Mouse (Mus musculus) neural tube, embryonic 11.5 days (tissue): ENCODE data around the gene Plekha1. TPM values are rescaled to one million over a fixed set of nuclear protein-coding genes. Genes with fewer than 3 reads are reported as not detected.

ENCODE experiments used
- ATAC-seq: fragments of 200-750 bp; cut with Nextera tagmentation; 2 replicates; pipeline ENCODE4 v1.8.0; 2017; ENCODE audit warnings: moderate number of reproducible peaks, mild to moderate bottlenecking, moderate TSS enrichment, moderate library complexity; ENCODE audit not compliant: insufficient read depth, low FRiP score, low TSS enrichment
- DNase-seq: peaks from one replicate; pipeline ENCODE4 v3.0.0-alpha.2; 2015; ENCODE audit warnings: low spot score
- H3K27ac ChIP-seq: fragments of 300-500 bp; sonication (generic); 2 replicates; pipeline ENCODE4 v1.5.1; 2014; ENCODE audit warnings: low read depth, mild to moderate bottlenecking, low read length
- H3K27me3 ChIP-seq: fragments of 300-500 bp; sonication (generic); 2 replicates; pipeline ENCODE4 v1.6.1; 2014; ENCODE audit warnings: mild to moderate bottlenecking, low read length, mixed read lengths; ENCODE audit not compliant: control insufficient read depth, insufficient read depth
- H3K36me3 ChIP-seq: fragments of 300-500 bp; sonication (generic); 2 replicates; pipeline ENCODE4 v1.6.1; 2014; ENCODE audit warnings: mild to moderate bottlenecking, low read length, moderate library complexity, mixed read lengths; ENCODE audit not compliant: control insufficient read depth, insufficient read depth
- H3K4me1 ChIP-seq: fragments of 300-500 bp; sonication (generic); 2 replicates; pipeline ENCODE4 v1.6.1; 2014; ENCODE audit warnings: low read length, mixed read lengths; ENCODE audit not compliant: control insufficient read depth, insufficient read depth
- H3K4me2 ChIP-seq: fragments of 300-500 bp; sonication (generic); 2 replicates; pipeline ENCODE4 v1.6.1; 2014; ENCODE audit warnings: low read depth, mild to moderate bottlenecking, moderate library complexity
- H3K4me3 ChIP-seq: fragments of 300-500 bp; sonication (generic); 2 replicates; pipeline ENCODE4 v1.5.1; 2014; ENCODE audit warnings: low read depth, low read length
- H3K9ac ChIP-seq: fragments of 300-500 bp; sonication (generic); 2 replicates; pipeline ENCODE4 v1.6.1; 2014; ENCODE audit warnings: mild to moderate bottlenecking, low read length
- H3K9me3 ChIP-seq: fragments of 300-500 bp; sonication (generic); 2 replicates; pipeline ENCODE4 v1.6.1; 2016; ENCODE audit warnings: low read length; ENCODE audit not compliant: control insufficient read depth
- WGBS: fragments of 180-500 bp; shearing (Covaris S2); extraction: QIAGEN DNeasy Blood & Tissue Kit; methylation state at CpG from one replicate; pipeline ENCODE4 v1.1.7; 2014; 5-methylcytosine and 5-hydroxymethylcytosine counted together
- polyA plus RNA-seq: library from polyadenylated mRNA; unstranded; fragments of >200 nt; fragmentation: Nextera tagmentation; extraction: Ambion mirVana; gene quantifications from 2 replicates; pipeline ENCODE4 v1.2.1, GENCODE M21; 2014

Gene Plekha1
- polyA plus RNA-seq, 1 experiment from 2014 or later = 44.2 TPM

DNA sequence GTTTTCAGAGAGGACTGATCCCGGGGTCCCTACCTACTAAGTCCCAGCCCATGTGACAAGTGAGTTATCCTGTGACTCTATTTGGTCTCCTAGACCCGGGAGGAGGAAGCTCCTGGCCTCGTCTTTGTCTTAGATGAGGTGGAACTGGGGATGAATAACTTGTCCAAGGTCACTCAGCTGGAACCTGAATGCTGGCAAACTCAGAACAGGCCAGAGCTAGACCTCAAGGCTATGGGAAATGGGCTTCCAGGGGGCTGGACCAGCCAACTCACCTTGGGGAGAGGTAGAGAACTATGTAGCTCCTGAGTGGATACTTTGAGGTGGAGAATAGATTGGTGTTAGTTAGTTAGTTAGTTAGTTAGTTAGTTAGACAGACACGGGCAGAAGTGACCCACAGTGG is 72.4 kb downstream of the Plekha1 start:
- no peak overlapping the region for H3K9ac ChIP-seq
- H3K4me1 ChIP-seq = peaks cover 12% of the 10 kb centered on the region; the same call in 1 of the 2 replicates
- H3K27ac ChIP-seq = no peak overlapping the region
- no peaks in the 10 kb centered on the region for H3K36me3 ChIP-seq
- H3K27me3 ChIP-seq = peaks cover 49% of the 10 kb centered on the region
- ATAC-seq (no peak), DNase-seq (no peak)
- H3K4me3 ChIP-seq = no peak overlapping the region
- no peak overlapping the region for H3K4me2 ChIP-seq
- WGBS = 66% methylated on average over 4 of the region's 4 CpGs
- no peaks in the 10 kb centered on the region for H3K9me3 ChIP-seq

GRCm38 (mm10) chr7:130938896-130939295 is 73.3 kb downstream of the Plekha1 start:
- 88% methylated on average over 8 of the region's 8 CpGs for WGBS
- Histone ChIP-seq H3K4me2 (no peak overlapping the region), H3K27me3 (peaks cover 49% of the 10 kb centered on the region), H3K4me1 (peaks cover 12% of the 10 kb centered on the region; the same call in 1 of the 2 replicates), H3K36me3 (no peaks in the 10 kb centered on the region), H3K4me3 (no peak overlapping the region), H3K27ac (no peak overlapping the region), H3K9ac (no peak overlapping the region), H3K9me3 (no peaks in the 10 kb centered on the region)
- no peak for DNase-seq
- ATAC-seq = no peak

DNA sequence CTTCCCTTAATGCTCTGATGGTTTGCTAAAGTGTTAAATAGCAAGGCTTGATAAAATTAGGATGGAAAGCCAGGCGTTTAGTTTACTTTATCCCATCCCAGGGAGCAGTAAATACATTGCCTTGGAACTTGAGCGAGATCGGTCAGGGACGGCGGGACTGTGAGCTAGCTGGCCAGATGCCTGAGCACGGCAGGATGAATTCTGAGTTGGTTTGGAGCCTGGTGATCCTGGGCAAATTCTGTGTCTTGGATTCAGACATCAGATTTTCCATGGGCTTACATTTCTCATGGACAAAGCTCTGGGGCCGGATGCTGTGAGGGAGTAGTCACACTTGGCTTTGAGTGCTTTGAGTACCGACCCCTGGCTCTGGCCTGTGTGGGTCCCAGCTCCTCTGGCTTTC is 75.2 kb downstream of the Plekha1 start:
- Histone ChIP-seq H3K27me3 (peaks cover 34% of the 10 kb centered on the region), H3K4me1 (peaks cover 6% of the 10 kb centered on the region; the same call in 1 of the 2 replicates), H3K9me3 (no peaks in the 10 kb centered on the region), H3K4me2 (no peak overlapping the region), H3K36me3 (no peaks in the 10 kb centered on the region), H3K27ac (no peak overlapping the region), H3K4me3 (no peak overlapping the region), H3K9ac (no peak overlapping the region)
- WGBS = 86% methylated on average over 8 of the region's 8 CpGs
- DNase-seq (no peak), ATAC-seq (no peak)

DNA sequence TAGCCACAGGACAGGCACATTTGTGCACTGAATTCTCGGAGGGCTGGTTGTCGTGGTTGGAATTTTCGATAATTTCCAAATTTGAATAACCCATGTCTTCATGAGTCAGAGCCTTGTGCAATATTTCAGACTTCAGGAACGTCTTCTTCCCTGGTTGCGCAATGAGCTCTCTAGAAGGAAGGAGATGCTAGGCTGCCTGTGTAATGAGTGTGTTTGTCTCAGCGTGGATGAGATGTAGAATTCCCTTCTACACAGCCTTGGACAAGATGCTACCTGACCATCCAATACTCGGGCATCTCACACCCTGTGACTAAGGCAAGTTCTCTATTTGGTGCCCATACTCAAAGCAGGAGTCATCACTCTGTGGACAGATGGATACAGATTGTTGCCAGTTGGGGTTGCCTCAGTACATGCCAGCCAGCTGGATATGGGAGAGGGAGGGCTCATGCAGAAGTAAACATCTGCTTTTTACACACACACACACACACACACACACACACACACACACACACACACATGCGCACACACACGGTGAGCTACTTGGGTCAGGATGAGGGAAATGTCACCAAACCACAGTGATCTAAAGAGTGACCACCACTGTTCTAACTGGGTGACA is 77.8 kb downstream of the Plekha1 start:
- H3K9ac ChIP-seq = no peak overlapping the region
- no peak overlapping the region for H3K4me3 ChIP-seq
- no peaks in the 10 kb centered on the region for H3K36me3 ChIP-seq
- WGBS = 84% methylated on average over 9 of the region's 9 CpGs
- no peak overlapping the region for H3K4me2 ChIP-seq
- H3K4me1 ChIP-seq = no peaks in the 10 kb centered on the region
- no peak for DNase-seq
- ATAC-seq = no peak
- no peaks in the 10 kb centered on the region for H3K9me3 ChIP-seq
- H3K27me3 ChIP-seq = peaks cover 8% of the 10 kb centered on the region
- no peak overlapping the region for H3K27ac ChIP-seq

DNA sequence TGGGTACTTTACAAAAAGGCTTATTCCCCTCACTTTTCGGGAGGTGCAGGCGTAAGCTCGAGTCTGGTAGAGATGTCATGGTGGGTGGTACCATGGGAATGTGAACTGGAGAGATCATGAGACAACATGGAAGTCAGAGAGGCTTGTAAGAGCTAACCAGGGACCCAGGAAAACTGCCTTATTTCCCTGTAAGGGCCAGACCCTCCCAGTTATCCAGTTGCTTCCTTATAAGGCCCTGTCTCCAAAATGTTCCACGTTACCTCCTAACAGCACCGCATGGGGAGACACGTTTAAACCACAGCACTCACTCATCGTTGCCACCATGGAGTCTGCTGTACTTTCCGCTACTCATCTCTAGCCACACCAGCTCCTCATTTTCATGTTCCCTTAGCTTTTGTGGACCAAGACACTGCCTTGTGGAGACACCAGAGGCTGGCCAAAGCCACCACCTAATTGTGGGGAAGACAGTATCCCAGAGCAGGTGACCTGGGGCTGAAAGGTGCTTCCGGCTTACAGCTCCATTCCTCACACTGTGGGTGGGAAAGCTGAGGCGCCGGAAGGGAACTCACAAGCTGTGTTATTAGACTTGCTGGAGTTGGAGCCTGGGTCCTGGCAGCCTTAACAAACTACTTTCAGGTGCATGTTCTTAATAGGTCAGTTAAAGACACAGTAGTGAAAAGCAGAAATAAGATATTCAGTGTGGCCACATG is 79.4 kb downstream of the Plekha1 start:
- Histone ChIP-seq H3K27me3 (no peaks in the 10 kb centered on the region), H3K4me3 (no peak overlapping the region), H3K36me3 (no peaks in the 10 kb centered on the region), H3K9me3 (no peaks in the 10 kb centered on the region), H3K4me2 (no peak overlapping the region), H3K9ac (no peak overlapping the region), H3K4me1 (no peaks in the 10 kb centered on the region), H3K27ac (no peak overlapping the region)
- no peak for DNase-seq
- ATAC-seq = no peak
- WGBS = 89% methylated on average over 11 of the region's 11 CpGs

DNA sequence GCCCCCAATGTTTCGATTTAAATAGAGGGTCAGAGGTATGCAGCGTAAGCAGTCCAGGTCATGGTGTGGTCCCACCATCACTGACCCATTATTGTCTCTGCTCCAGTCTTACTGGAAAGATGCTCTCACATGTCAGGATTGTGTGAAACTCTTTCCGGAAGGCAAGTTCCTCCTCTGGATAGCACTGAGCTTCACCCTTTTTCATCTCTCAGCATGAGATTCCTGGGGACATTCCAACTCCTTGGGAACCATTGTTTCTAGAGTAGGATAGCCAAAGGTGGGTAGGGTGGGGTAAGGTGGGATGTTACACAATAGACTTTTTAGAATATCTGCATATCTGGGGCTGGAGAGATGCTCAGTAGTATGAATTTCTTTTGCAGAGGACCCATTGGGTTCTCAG is 80.2 kb downstream of the Plekha1 start:
- no peak overlapping the region for H3K4me3 ChIP-seq
- 89% methylated on average over 3 of the region's 3 CpGs for WGBS
- no peaks in the 10 kb centered on the region for H3K4me1 ChIP-seq
- H3K4me2 ChIP-seq = no peak overlapping the region
- ATAC-seq (no peak), DNase-seq (no peak)
- H3K27ac ChIP-seq = no peak overlapping the region
- H3K9me3 ChIP-seq = no peaks in the 10 kb centered on the region
- no peak overlapping the region for H3K9ac ChIP-seq
- no peaks in the 10 kb centered on the region for H3K27me3 ChIP-seq
- H3K36me3 ChIP-seq = no peaks in the 10 kb centered on the region

DNA sequence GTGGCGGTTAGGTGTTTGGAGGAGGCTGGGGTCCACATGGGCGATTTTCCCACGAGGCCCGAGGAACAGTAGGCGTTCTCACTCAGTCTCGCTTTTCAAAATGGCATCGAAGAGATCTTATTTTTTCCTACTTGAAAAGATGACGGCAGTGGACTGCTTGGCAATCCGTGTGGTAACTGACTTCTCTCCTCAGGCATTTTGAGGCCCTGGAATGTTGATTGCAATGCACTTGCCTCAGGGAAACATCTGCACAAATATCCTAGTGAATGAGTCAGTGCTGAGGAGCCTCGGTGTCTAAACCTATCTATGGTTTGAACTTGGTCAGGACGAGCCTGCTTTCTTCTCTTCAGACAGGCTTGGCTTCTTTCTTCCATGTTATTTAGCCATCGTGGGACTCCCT is 80.7 kb downstream of the Plekha1 start:
- no peaks in the 10 kb centered on the region for H3K36me3 ChIP-seq
- WGBS = 88% methylated on average over 12 of the region's 12 CpGs
- ATAC-seq = no peak
- no peaks in the 10 kb centered on the region for H3K4me1 ChIP-seq
- no peak overlapping the region for H3K4me2 ChIP-seq
- H3K4me3 ChIP-seq = no peak overlapping the region
- H3K27me3 ChIP-seq = no peaks in the 10 kb centered on the region
- no peaks in the 10 kb centered on the region for H3K9me3 ChIP-seq
- DNase-seq = no peak
- no peak overlapping the region for H3K27ac ChIP-seq
- H3K9ac ChIP-seq = no peak overlapping the region

DNA sequence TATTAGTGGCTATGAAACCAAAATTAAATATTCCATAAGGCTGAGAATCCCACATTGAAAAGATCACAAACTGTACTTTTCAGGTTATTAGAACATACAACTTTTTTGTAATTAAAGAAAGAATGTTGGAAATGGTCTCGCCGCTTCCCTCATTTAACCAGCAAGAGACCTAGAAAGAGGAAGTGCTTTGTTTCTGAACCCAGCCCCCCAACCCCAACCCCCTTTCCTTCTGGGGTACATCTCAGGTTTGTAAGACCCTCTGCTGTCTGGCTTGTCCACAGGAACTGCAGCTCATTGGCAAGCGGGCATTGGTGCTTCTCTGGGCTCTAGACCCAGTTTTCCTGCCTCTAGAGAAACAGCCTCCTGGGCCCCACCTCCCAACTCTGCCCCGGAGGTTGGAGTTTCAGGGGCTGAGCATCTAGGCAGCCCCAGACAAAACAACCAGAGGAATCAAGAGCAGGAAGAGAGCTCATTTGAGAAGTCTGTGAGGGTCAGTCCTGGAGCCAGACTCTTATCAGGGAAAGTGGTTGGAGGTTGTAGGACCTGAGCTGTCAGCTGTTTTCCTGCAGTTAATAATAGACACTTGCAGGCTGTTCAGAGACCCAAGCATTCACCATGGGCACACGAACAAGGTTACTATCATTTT is 83.1 kb downstream of the Plekha1 start:
- H3K4me1 ChIP-seq = no peaks in the 10 kb centered on the region
- ATAC-seq = no peak
- H3K9ac ChIP-seq = no peak overlapping the region
- H3K27ac ChIP-seq = no peak overlapping the region
- no peak for DNase-seq
- no peak overlapping the region for H3K4me2 ChIP-seq
- H3K27me3 ChIP-seq = no peaks in the 10 kb centered on the region
- 67% methylated on average over 5 of the region's 5 CpGs for WGBS
- no peaks in the 10 kb centered on the region for H3K36me3 ChIP-seq
- no peak overlapping the region for H3K4me3 ChIP-seq
- no peaks in the 10 kb centered on the region for H3K9me3 ChIP-seq

GRCm38 (mm10) chr7:130949331-130949751 is 83.8 kb downstream of the Plekha1 start:
- H3K9me3 ChIP-seq = no peaks in the 10 kb centered on the region
- H3K4me3 ChIP-seq = no peak overlapping the region
- DNase-seq = no peak
- no peaks in the 10 kb centered on the region for H3K27me3 ChIP-seq
- H3K4me2 ChIP-seq = no peak overlapping the region
- 67% methylated on average over 8 of the region's 8 CpGs for WGBS
- H3K9ac ChIP-seq = no peak overlapping the region
- no peaks in the 10 kb centered on the region for H3K4me1 ChIP-seq
- no peaks in the 10 kb centered on the region for H3K36me3 ChIP-seq
- no peak overlapping the region for H3K27ac ChIP-seq
- no peak for ATAC-seq
